8 mouse cellular contexts compared by ENCODE assay signal in genomic region chr2:69586821-69587728, GRCm38 (mm10). TPM values are rescaled to one million over a fixed set of nuclear protein-coding genes. Genes with fewer than 3 reads are reported as not detected.
DNase-seq lines count a peak whose midpoint lies in the region; ATAC-seq lines count a peak whose summit lies in the region.

No protein-coding gene starts in this region.

- no peaks in the 10 kb centered on the region for H3K9me3 ChIP-seq in heart, embryonic 12.5 days (replicated peaks)
- no peaks in the 10 kb centered on the region for H3K9me3 ChIP-seq in embryonic facial prominence, embryonic 14.5 days (ENCODE audit: control insufficient read depth, low read length)
- H3K9me3 ChIP-seq in neural tube, embryonic 12.5 days: no peaks in the 10 kb centered on the region

- H3K4me3 ChIP-seq in heart, embryonic 12.5 days: peak overlapping the region; percentile 69
- peak overlapping the region; percentile 67 for H3K4me3 ChIP-seq in embryonic facial prominence, embryonic 14.5 days (ENCODE audit: low read depth, low read length)
- peak overlapping the region; percentile 16 for H3K4me3 ChIP-seq in neural tube, embryonic 12.5 days

- peak overlapping the region; percentile 98 for H3K4me2 ChIP-seq in heart, embryonic 12.5 days
- peak overlapping the region; percentile 100 for H3K4me2 ChIP-seq in embryonic facial prominence, embryonic 14.5 days (ENCODE audit: low read depth, low read length)
- H3K4me2 ChIP-seq in neural tube, embryonic 12.5 days (replicated peaks): peak overlapping the region; percentile 99

- intact Hi-C loops in left cerebral cortex, postnatal 14 days (cut with DNase I): no loop called here

- WGBS in heart, embryonic 12.5 days: under 1% methylated on average over 26 of the region's 26 CpGs
- under 1% methylated on average over 25 of the region's 26 CpGs for WGBS in embryonic facial prominence, embryonic 14.5 days
- WGBS in neural tube, embryonic 12.5 days: 1% methylated on average over 26 of the region's 26 CpGs

- H3K27me3 ChIP-seq in heart, embryonic 12.5 days (replicated peaks): peaks cover 36% of the 10 kb centered on the region
- peaks cover 72% of the 10 kb centered on the region for H3K27me3 ChIP-seq in embryonic facial prominence, embryonic 14.5 days (replicated peaks; ENCODE audit: control insufficient read depth, insufficient read depth, low read length)
- peaks cover 33% of the 10 kb centered on the region for H3K27me3 ChIP-seq in neural tube, embryonic 12.5 days (replicated peaks)

- no peak for DNase-seq in heart, adult 18-20 months
- no peak for DNase-seq in embryonic facial prominence, embryonic 14.5 days (ENCODE audit: low spot score)
- peak; percentile 32 for DNase-seq in kidney, postnatal 14 days
- DNase-seq in left cerebral cortex, postnatal 14 days (ENCODE audit: low spot score in 2 of 2): no peak
- no peak for DNase-seq in ovary, postnatal 10 days (ENCODE audit: low spot score)

- no peak overlapping the region for H3K27ac ChIP-seq in heart, embryonic 12.5 days (ENCODE audit: poor library complexity, severe bottlenecking)
- no peak overlapping the region for H3K27ac ChIP-seq in embryonic facial prominence, embryonic 14.5 days (replicated peaks; ENCODE audit: low read depth, low read length)
- no peak overlapping the region for H3K27ac ChIP-seq in neural tube, embryonic 12.5 days

- ATAC-seq in heart, embryonic 12.5 days (ENCODE audit: insufficient number of reproducible peaks, low FRiP score): no peak
- no peak for ATAC-seq in embryonic facial prominence, embryonic 14.5 days (ENCODE audit: low read depth)
- no peak for ATAC-seq in neural tube, embryonic 12.5 days (ENCODE audit: low FRiP score, low read depth)
- ATAC-seq in erythroblast, adult 5-6 weeks (replicated peaks; ENCODE audit: low FRiP score, poor library complexity, severe bottlenecking): no peak

- peak overlapping the region; percentile 15; the same call in 1 of the 2 replicates for H3K9ac ChIP-seq in heart, embryonic 12.5 days
- H3K9ac ChIP-seq in embryonic facial prominence, embryonic 14.5 days (ENCODE audit: low read depth, low read length): no peak overlapping the region
- H3K9ac ChIP-seq in neural tube, embryonic 12.5 days: no peak overlapping the region

- H3K4me1 ChIP-seq in heart, embryonic 12.5 days (replicated peaks): peaks cover 28% of the 10 kb centered on the region
- H3K4me1 ChIP-seq in embryonic facial prominence, embryonic 14.5 days (ENCODE audit: control insufficient read depth, insufficient read depth, low read length): peaks cover 10% of the 10 kb centered on the region; the same call in 1 of the 2 replicates
- peaks cover 29% of the 10 kb centered on the region for H3K4me1 ChIP-seq in neural tube, embryonic 12.5 days

- no peaks in the 10 kb centered on the region for H3K36me3 ChIP-seq in heart, embryonic 12.5 days
- no peaks in the 10 kb centered on the region for H3K36me3 ChIP-seq in embryonic facial prominence, embryonic 14.5 days (ENCODE audit: control insufficient read depth, insufficient read depth, low read length)
- no peaks in the 10 kb centered on the region for H3K36me3 ChIP-seq in neural tube, embryonic 12.5 days

RNA-seq across cellular contexts. Expression of gene Lrp2, which starts 1.2 kb away (rescaled TPM):
- polyA plus RNA-seq in heart, embryonic 12.5 days (2016; fragmentation: Nextera tagmentation; extraction: Ambion mirVana): 0.74 and 0.78 TPM in 2 replicates
- total RNA-seq in heart, adult 18-20 months (2021): 1 to 10 TPM in 1 of 2 experiments, under 1 TPM in 1; 0.72 to 1.4 TPM
- polyA plus RNA-seq in embryonic facial prominence, embryonic 14.5 days (2014; fragmentation: Nextera tagmentation; extraction: Ambion mirVana): 0.63 and 1.3 TPM in 2 replicates
- polyA plus RNA-seq in neural tube, embryonic 12.5 days (2016; fragmentation: Nextera tagmentation; extraction: Ambion mirVana): 1.4 TPM in 2 replicates
- total RNA-seq in erythroblast, adult 5-6 weeks (2015; ENCODE audit: low replicate concordance): not detected in 2 replicates
- not detected in 2 replicates for total RNA-seq in erythroblast, adult 5-6 weeks (2017; ENCODE audit: low replicate concordance)
- under 1 TPM; 0.09 to 0.17 TPM for total RNA-seq in left cerebral cortex, postnatal 14 days (2021)

RNA-seq across cellular contexts. Expression of gene Bbs5, which starts 59.9 kb away (rescaled TPM):
- 13.1 and 16.8 TPM in 2 replicates for polyA plus RNA-seq in heart, embryonic 12.5 days (2016; fragmentation: Nextera tagmentation; extraction: Ambion mirVana)
- 1 to 10 TPM; 4.3 to 4.4 TPM for total RNA-seq in heart, adult 18-20 months (2021)
- 16.4 and 16.6 TPM in 2 replicates for polyA plus RNA-seq in embryonic facial prominence, embryonic 14.5 days (2014; fragmentation: Nextera tagmentation; extraction: Ambion mirVana)
- 20.7 and 24.0 TPM in 2 replicates for polyA plus RNA-seq in neural tube, embryonic 12.5 days (2016; fragmentation: Nextera tagmentation; extraction: Ambion mirVana)
- not detected in 2 replicates for total RNA-seq in erythroblast, adult 5-6 weeks (2015; ENCODE audit: low replicate concordance)
- total RNA-seq in erythroblast, adult 5-6 weeks (2017; ENCODE audit: low replicate concordance): not detected in 2 replicates
- 10 to 100 TPM; 25.9 to 29.4 TPM for total RNA-seq in left cerebral cortex, postnatal 14 days (2021)

Comparison
In these comparisons a context has a peak if more than half of its experiments do, and no peak if none do; other contexts are left out.
1. H3K4me3 ChIP-seq: peak in every context shown above with its lines; median percentile 69 in heart, embryonic 12.5 days; 67 in embryonic facial prominence, embryonic 14.5 days; 16 in neural tube, embryonic 12.5 days.
2. RNA of gene Bbs5, which starts 59.9 kb away (total RNA-seq): 25.9 to 29.4 TPM in left cerebral cortex, postnatal 14 days; 4.3 to 4.4 TPM in heart, adult 18-20 months and not detected in erythroblast, adult 5-6 weeks; every median in the first group is over 4 times any median in the second.
3. Peak in every context shown above with its lines, with median percentiles within 50 percentile points of each other: H3K4me2 ChIP-seq.